Mouse (Mus musculus): ENCODE results near the gene Kif21b. TPM values are rescaled to one million over a fixed set of nuclear protein-coding genes. Genes with fewer than 3 reads are reported as not detected.

Kif21b gene
- polyA plus RNA-seq, 1 experiment from 2014 or later: 1.3 TPM

DNA sequence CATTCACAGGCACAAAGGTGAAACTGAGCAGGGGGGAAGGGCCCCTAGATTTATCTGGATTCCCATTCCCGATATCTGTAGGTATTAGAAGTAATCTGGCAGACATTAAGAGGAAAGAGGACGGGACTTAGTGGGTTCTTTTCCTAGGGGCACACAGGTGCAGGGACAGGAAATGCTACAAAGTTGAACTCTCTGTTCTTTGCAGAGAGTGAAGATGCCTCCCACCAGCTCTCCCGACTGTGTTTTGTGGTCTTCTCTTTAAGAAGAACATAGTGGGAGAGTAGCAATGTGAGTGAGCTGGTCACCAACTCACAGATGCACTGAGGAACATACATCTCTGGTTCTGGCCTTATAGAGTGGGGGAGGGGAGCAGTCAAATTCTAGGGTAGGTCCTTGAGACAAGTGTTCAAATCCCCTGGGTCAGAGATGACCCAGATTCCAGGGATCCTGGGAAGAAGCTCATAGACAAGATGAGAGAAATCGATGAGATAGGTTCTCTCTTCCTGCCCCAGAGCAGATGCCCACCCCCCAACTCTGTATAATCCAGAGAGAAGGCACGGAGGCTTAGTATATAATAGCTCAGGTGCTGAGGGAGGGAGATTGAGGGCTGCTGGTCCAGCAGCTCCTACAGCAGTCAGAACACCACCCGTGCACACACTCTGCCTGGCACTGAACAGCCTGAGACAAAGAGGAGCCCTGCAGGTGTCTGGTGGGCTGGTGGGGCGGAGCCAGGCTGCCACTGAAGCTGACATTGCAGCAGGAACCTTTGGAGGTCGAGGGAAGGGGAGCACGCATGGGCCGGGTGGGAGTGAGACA, 1.4 kb downstream of the Kif21b start:
- ATAC-seq (ENCODE audit: low read depth): no peak
- H3K36me3 ChIP-seq (ENCODE audit: control insufficient read depth, insufficient read depth): no peaks in the 10 kb centered on the region
- no peak overlapping the region for H3K27ac ChIP-seq (ENCODE audit: low read length)
- peaks cover 3% of the 10 kb centered on the region for H3K27me3 ChIP-seq (ENCODE audit: control insufficient read depth, insufficient read depth, low read depth, low read length)
- no peaks in the 10 kb centered on the region for H3K9me3 ChIP-seq (replicated peaks; ENCODE audit: control insufficient read depth, low read length)
- H3K4me3 ChIP-seq (ENCODE audit: low read depth, low read length): peak overlapping the region; percentile 69
- WGBS (ENCODE audit: insufficient replicate concordance): 32% methylated on average over 10 of the region's 10 CpGs
- H3K4me2 ChIP-seq (ENCODE audit: low read depth, low read length): peak overlapping the region; percentile 93
- no peak overlapping the region for H3K9ac ChIP-seq (ENCODE audit: low read depth, low read length)
- peaks cover 45% of the 10 kb centered on the region for H3K4me1 ChIP-seq (ENCODE audit: control insufficient read depth, low read depth, low read length)

DNA sequence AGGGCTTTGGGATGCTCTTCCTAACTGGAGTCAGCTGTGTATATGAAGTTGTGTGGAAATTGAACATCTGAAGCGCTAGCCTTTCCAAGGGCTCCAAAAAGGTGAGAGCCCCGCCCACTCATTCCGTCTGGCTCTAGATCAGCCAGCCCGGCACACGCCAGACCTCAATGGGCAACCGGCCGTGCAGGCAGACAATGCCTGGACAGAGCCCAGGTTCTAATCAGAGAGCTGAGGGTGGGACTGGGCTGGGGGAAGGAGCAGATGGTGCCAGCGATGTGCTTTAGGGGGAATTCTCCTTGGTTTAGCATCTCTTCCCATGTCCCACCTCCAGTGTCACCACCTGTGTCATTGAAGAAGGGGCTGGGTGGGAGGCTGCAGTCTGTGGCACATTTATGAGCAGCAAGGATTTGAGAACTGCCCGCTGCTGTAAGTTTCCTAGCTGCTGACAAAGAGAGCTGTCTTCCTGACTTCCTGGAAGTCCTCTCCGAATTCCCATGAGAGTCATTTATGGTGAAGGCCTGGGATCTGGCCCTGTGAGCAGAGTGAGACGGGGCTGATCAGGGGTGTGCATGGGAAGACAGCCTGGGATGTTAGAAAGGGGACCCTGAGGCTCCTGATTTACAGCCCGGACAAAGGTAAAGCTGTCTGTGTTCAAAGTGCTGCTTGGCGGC, 2.5 kb downstream of the Kif21b start:
- H3K9ac ChIP-seq (ENCODE audit: low read depth, low read length): no peak overlapping the region
- WGBS (ENCODE audit: insufficient replicate concordance): 44% methylated on average over 13 of the region's 13 CpGs

DNA sequence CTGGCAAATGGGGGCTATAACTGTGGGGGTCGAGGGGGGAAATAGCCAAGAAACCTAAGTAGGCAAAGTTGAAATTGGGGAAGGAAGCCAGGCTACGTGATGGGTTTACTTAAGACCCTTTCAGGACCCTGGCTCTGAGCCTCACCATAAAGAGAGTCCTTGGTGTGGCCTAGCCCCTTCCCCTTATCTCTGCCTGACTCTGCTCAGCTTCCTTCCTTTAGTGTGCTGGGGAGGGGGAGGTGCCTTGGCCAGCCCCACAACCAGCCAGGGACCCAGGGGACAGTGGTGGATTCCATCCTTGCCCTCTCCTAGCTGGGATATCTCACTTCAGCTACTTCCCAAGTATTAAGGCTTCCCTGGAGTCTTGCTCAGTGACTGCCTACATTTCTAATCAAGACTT, 3.4 kb downstream of the Kif21b start:
- 17% methylated on average over 2 of the region's 2 CpGs for WGBS (ENCODE audit: insufficient replicate concordance)
- Histone ChIP-seq H3K9me3 (replicated peaks; ENCODE audit: control insufficient read depth, low read length) (no peaks in the 10 kb centered on the region), H3K36me3 (ENCODE audit: control insufficient read depth, insufficient read depth) (no peaks in the 10 kb centered on the region), H3K4me1 (ENCODE audit: control insufficient read depth, low read depth, low read length) (peaks cover 64% of the 10 kb centered on the region), H3K27me3 (ENCODE audit: control insufficient read depth, insufficient read depth, low read depth, low read length) (peaks cover 3% of the 10 kb centered on the region), H3K9ac (ENCODE audit: low read depth, low read length) (no peak overlapping the region; the same call in 1 of the 2 replicates), H3K4me2 (ENCODE audit: low read depth, low read length) (peak overlapping the region; percentile 15), H3K4me3 (ENCODE audit: low read depth, low read length) (no peak overlapping the region), H3K27ac (ENCODE audit: low read length) (peak overlapping the region; percentile 70)
- no peak for ATAC-seq (ENCODE audit: low read depth)

More for the DNA sequence above, 2.5 kb downstream of the Kif21b start:
- Histone ChIP-seq H3K4me1 (ENCODE audit: control insufficient read depth, low read depth, low read length) (peaks cover 56% of the 10 kb centered on the region), H3K27ac (ENCODE audit: low read length) (no peak overlapping the region), H3K9me3 (replicated peaks; ENCODE audit: control insufficient read depth, low read length) (no peaks in the 10 kb centered on the region), H3K4me2 (ENCODE audit: low read depth, low read length) (no peak overlapping the region), H3K36me3 (ENCODE audit: control insufficient read depth, insufficient read depth) (no peaks in the 10 kb centered on the region), H3K27me3 (ENCODE audit: control insufficient read depth, insufficient read depth, low read depth, low read length) (peaks cover 3% of the 10 kb centered on the region), H3K4me3 (ENCODE audit: low read depth, low read length) (no peak overlapping the region)
- no peak for ATAC-seq (ENCODE audit: low read depth)

DNA sequence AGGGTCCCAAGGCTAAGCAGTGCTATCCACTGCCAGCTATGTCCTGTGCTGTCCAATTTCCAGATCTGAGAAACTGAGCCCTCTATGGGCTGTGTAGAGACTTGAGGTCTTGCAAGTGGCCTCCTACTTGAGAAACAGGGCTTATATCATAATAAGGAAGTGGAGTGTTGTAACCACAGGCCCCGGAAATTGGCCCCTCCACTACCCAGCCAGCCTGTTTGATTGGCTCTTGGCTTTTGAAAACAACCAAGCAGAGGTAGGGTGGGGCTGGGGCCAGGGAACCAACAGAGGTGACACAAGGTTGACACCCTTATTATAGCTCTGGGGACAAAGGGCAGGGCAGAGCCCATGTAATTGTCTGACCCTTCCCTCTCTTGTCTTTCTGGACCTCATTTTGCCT, 3.9 kb downstream of the Kif21b start:
- Histone ChIP-seq H3K4me2 (ENCODE audit: low read depth, low read length) (peak overlapping the region; percentile 25), H3K4me1 (ENCODE audit: control insufficient read depth, low read depth, low read length) (peaks cover 68% of the 10 kb centered on the region), H3K9ac (ENCODE audit: low read depth, low read length) (no peak overlapping the region; the same call in 1 of the 2 replicates), H3K36me3 (ENCODE audit: control insufficient read depth, insufficient read depth) (no peaks in the 10 kb centered on the region), H3K27ac (ENCODE audit: low read length) (peak overlapping the region; percentile 70), H3K9me3 (replicated peaks; ENCODE audit: control insufficient read depth, low read length) (no peaks in the 10 kb centered on the region), H3K27me3 (ENCODE audit: control insufficient read depth, insufficient read depth, low read depth, low read length) (peaks cover 3% of the 10 kb centered on the region), H3K4me3 (ENCODE audit: low read depth, low read length) (no peak overlapping the region)
- peak; percentile 69 for ATAC-seq (ENCODE audit: low read depth)
- WGBS (ENCODE audit: insufficient replicate concordance): 4% methylated on average over 1 of the region's 1 CpGs

DNA sequence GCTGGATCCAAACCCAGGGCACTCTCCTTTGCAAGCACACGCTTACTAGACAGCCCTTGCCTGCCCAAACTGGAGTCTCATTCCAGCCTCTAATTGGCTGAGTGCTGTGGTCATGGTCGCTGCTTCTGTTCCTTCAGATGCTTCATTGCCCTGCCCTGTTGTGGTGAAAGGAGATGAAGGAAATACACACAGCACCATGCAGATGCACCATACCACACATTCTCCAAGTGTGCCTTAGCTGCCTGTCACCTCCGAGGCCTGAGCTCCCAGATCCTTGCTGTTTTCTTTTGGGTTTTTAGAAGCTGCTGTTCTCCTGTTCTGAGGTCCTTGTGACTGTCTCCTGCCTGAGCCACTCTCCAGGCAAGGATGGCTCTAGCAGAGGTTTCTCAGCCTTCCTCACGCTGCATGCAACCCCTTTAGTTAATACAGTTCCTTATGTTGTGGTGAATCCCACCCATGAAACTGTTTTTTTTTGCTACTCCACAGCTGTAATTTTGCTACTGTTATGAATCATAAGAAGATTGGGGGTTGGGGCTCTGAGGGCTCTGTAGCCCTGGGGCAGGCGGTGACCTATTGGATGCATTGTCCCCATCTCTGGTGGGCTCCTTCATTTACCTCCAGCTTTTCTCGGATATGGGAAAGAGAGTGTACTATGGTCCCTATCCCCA, 4.7 kb downstream of the Kif21b start:
- Histone ChIP-seq H3K4me2 (ENCODE audit: low read depth, low read length) (no peak overlapping the region), H3K9ac (ENCODE audit: low read depth, low read length) (no peak overlapping the region), H3K27me3 (ENCODE audit: control insufficient read depth, insufficient read depth, low read depth, low read length) (peaks cover 3% of the 10 kb centered on the region; the same call in 1 of the 2 replicates), H3K27ac (ENCODE audit: low read length) (no peak overlapping the region), H3K36me3 (ENCODE audit: control insufficient read depth, insufficient read depth) (no peaks in the 10 kb centered on the region), H3K9me3 (replicated peaks; ENCODE audit: control insufficient read depth, low read length) (no peaks in the 10 kb centered on the region), H3K4me1 (ENCODE audit: control insufficient read depth, low read depth, low read length) (peaks cover 72% of the 10 kb centered on the region), H3K4me3 (ENCODE audit: low read depth, low read length) (no peak overlapping the region)
- 51% methylated on average over 6 of the region's 6 CpGs for WGBS (ENCODE audit: insufficient replicate concordance)
- ATAC-seq (ENCODE audit: low read depth): no peak

DNA sequence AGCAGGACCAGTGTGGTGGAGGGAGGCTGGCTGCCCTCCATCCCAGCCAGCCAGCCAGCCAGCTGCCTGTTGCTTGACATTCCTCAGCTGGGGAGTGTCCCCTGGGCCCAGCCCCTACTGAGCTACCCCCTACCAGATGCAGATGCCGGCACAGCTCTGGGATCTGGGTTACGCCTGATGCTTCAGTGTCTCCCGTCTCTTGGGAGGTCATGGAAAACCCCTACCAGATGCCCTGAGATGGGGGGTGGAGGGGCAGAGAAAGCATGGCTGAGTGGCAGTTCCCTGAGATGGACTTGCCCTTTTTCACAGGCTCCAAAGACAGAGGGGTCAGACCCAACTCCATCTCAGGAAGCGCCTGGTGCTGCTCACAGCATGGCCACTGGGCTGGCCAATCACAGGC, 5.4 kb downstream of the Kif21b start:
- H3K4me2 ChIP-seq (ENCODE audit: low read depth, low read length): no peak overlapping the region
- no peak overlapping the region for H3K9ac ChIP-seq (ENCODE audit: low read depth, low read length)
- no peak overlapping the region for H3K4me3 ChIP-seq (ENCODE audit: low read depth, low read length)
- H3K27ac ChIP-seq (ENCODE audit: low read length): peak overlapping the region; percentile 31
- no peaks in the 10 kb centered on the region for H3K9me3 ChIP-seq (replicated peaks; ENCODE audit: control insufficient read depth, low read length)
- 77% methylated on average over 4 of the region's 4 CpGs for WGBS (ENCODE audit: insufficient replicate concordance)
- H3K36me3 ChIP-seq (ENCODE audit: control insufficient read depth, insufficient read depth): no peaks in the 10 kb centered on the region
- no peak for ATAC-seq (ENCODE audit: low read depth)
- peaks cover 2% of the 10 kb centered on the region; the same call in 1 of the 2 replicates for H3K27me3 ChIP-seq (ENCODE audit: control insufficient read depth, insufficient read depth, low read depth, low read length)
- peaks cover 72% of the 10 kb centered on the region for H3K4me1 ChIP-seq (ENCODE audit: control insufficient read depth, low read depth, low read length)

DNA sequence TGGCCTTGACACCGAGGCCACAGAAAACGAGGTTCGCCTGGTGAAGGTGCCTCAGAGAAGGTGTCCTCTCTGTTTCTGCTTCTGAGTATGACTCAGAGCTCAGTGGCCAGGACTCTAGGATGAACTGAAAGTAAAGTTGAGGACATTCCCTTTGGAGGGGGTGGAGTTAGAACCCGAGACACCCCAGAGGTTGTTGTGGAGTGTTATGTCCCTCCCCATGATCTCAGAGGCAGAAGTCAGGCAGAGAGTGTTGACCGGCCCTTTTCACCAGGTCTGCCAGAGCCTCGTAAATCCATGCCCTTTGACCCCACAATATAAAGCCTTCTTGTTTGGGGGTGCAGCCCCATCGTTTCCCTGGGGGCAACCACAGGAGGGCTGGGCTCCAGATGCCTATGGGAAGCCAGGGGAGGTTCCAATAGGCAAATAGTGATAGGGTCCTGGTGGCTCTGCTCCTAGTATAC, 5.9 kb downstream of the Kif21b start:
- Histone ChIP-seq H3K27ac (ENCODE audit: low read length) (peak overlapping the region; percentile 35), H3K9ac (ENCODE audit: low read depth, low read length) (no peak overlapping the region), H3K4me3 (ENCODE audit: low read depth, low read length) (no peak overlapping the region), H3K9me3 (replicated peaks; ENCODE audit: control insufficient read depth, low read length) (no peaks in the 10 kb centered on the region), H3K4me1 (ENCODE audit: control insufficient read depth, low read depth, low read length) (peaks cover 69% of the 10 kb centered on the region), H3K36me3 (ENCODE audit: control insufficient read depth, insufficient read depth) (no peaks in the 10 kb centered on the region), H3K4me2 (ENCODE audit: low read depth, low read length) (no peak overlapping the region), H3K27me3 (ENCODE audit: control insufficient read depth, insufficient read depth, low read depth, low read length) (no peaks in the 10 kb centered on the region)
- 56% methylated on average over 7 of the region's 7 CpGs for WGBS (ENCODE audit: insufficient replicate concordance)
- no peak for ATAC-seq (ENCODE audit: low read depth)

DNA sequence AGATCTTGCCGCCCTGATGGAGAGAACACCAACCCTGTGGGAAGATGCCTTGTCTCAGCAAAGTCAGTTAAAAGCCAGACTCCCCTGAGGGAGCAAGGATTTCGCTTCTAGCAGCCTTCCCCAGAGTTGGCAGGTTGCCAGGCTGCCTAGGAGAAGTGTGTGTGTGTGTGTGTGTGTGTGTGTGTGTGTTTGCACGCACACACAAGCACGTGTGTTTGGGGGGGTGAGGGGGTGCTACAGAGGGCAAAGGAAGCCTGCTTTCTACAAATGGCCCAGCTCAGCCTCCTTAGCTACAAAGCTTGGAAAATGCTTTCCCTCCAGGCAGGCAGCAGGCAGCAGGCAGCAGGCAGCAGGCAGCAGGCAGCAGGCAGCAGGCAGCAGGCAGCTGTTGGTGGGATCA, 6.4 kb downstream of the Kif21b start:
- no peak overlapping the region for H3K4me3 ChIP-seq (ENCODE audit: low read depth, low read length)
- no peak overlapping the region for H3K9ac ChIP-seq (ENCODE audit: low read depth, low read length)
- peaks cover 69% of the 10 kb centered on the region for H3K4me1 ChIP-seq (ENCODE audit: control insufficient read depth, low read depth, low read length)
- 8% methylated on average over 4 of the region's 4 CpGs for WGBS (ENCODE audit: insufficient replicate concordance)
- no peaks in the 10 kb centered on the region for H3K36me3 ChIP-seq (ENCODE audit: control insufficient read depth, insufficient read depth)
- no peaks in the 10 kb centered on the region for H3K27me3 ChIP-seq (ENCODE audit: control insufficient read depth, insufficient read depth, low read depth, low read length)
- no peaks in the 10 kb centered on the region for H3K9me3 ChIP-seq (replicated peaks; ENCODE audit: control insufficient read depth, low read length)
- ATAC-seq (ENCODE audit: low read depth): no peak
- H3K27ac ChIP-seq (ENCODE audit: low read length): peak overlapping the region; percentile 35; the same call in 1 of the 2 replicates
- no peak overlapping the region for H3K4me2 ChIP-seq (ENCODE audit: low read depth, low read length)

Data from liver, embryonic 16.5 days (tissue).